Mouse (Mus musculus): Measurements from ENCODE around the gene Larp7. TPM values are rescaled to one million over a fixed set of nuclear protein-coding genes. Genes with fewer than 3 reads are reported as not detected.

Larp7 gene
- total RNA-seq (2018; cell fraction: chromatin; rRNA removed): 10 to 100 TPM in 23 of 26 experiments, 1 to 10 TPM in 3; 8.9 to 24.2 (median 16.2) TPM
- 10 to 100 TPM; 16.3 to 22.5 (median 18.6) TPM for total RNA-seq (2018; cell fraction: cytosol; rRNA removed)
- total RNA-seq (2018; cell fraction: nucleus; rRNA removed): 10 to 100 TPM in 21 of 26 experiments, 1 to 10 TPM in 5; 8.6 to 19.2 (median 12.1) TPM
- 19.8 to 36.7 TPM (median 31.5 TPM) in 3 replicates for polyA plus RNA-seq (2018)

- peak within 1 kb of the TSS; percentile 84 for H3K4me3 ChIP-seq (ENCODE audit: inconsistent target)
- H3K79me2 ChIP-seq (ENCODE audit: inconsistent target): peaks cover 63% of the 10 kb centered on the region
- H3K36me3 ChIP-seq (ENCODE audit: inconsistent target): no peaks in the 10 kb centered on the region
- peak within 1 kb of the TSS; percentile 80 for H3K27ac ChIP-seq
- under 1% methylated on average over 73 of the region's 73 CpGs for WGBS (ENCODE audit: missing documents)
Observed at GRCm38 (mm10) chr3:127552973-127553719, at the start of gene Larp7, which contains the start of gene Zgrf1. Gene Larp7 (minus strand): TSS chr3:127553349. Gene Zgrf1 (plus strand): TSS chr3:127553489.

GRCm38 (mm10) chr3:127597136-127597535 is 44.0 kb upstream of the Larp7 start:
- Histone ChIP-seq H3K36me3 (ENCODE audit: inconsistent target) (no peaks in the 10 kb centered on the region), H3K4me3 (ENCODE audit: inconsistent target) (no peak overlapping the region), H3K79me2 (ENCODE audit: inconsistent target) (no peaks in the 10 kb centered on the region), H3K27ac (no peak overlapping the region)
- WGBS (ENCODE audit: missing documents): 100% methylated on average over 1 of the region's 1 CpGs

- Histone ChIP-seq H3K4me3 (ENCODE audit: inconsistent target) (no peak overlapping the region), H3K27ac (no peak overlapping the region), H3K79me2 (ENCODE audit: inconsistent target) (no peaks in the 10 kb centered on the region), H3K36me3 (ENCODE audit: inconsistent target) (no peaks in the 10 kb centered on the region)
- 48% methylated on average over 4 of the region's 4 CpGs for WGBS (ENCODE audit: missing documents)
Observed at GRCm38 (mm10) chr3:127572557-127572956, 19.4 kb upstream of the Larp7 start.

- Histone ChIP-seq H3K27ac (no peak overlapping the region), H3K36me3 (ENCODE audit: inconsistent target) (no peaks in the 10 kb centered on the region), H3K4me3 (ENCODE audit: inconsistent target) (no peak overlapping the region), H3K79me2 (ENCODE audit: inconsistent target) (no peaks in the 10 kb centered on the region)
- WGBS (ENCODE audit: missing documents): 81% methylated on average over 2 of the region's 3 CpGs
Observed at GRCm38 (mm10) chr3:127565129-127565528, 12.0 kb upstream of the Larp7 start.

- 98% methylated on average over 4 of the region's 4 CpGs for WGBS (ENCODE audit: missing documents)
- H3K4me3 ChIP-seq (ENCODE audit: inconsistent target): no peak overlapping the region
- no peaks in the 10 kb centered on the region for H3K79me2 ChIP-seq (ENCODE audit: inconsistent target)
- no peaks in the 10 kb centered on the region for H3K36me3 ChIP-seq (ENCODE audit: inconsistent target)
- H3K27ac ChIP-seq: no peak overlapping the region
Observed at GRCm38 (mm10) chr3:127562974-127563373, 9.8 kb upstream of the Larp7 start.

GRCm38 (mm10) chr3:127558201-127558600 is 5.1 kb upstream of the Larp7 start:
- Histone ChIP-seq H3K27ac (no peak overlapping the region), H3K36me3 (ENCODE audit: inconsistent target) (no peaks in the 10 kb centered on the region), H3K4me3 (ENCODE audit: inconsistent target) (no peak overlapping the region), H3K79me2 (ENCODE audit: inconsistent target) (peaks cover 27% of the 10 kb centered on the region)

- 70% methylated on average over 5 of the region's 5 CpGs for WGBS (ENCODE audit: missing documents)
Observed at GRCm38 (mm10) chr3:127554723-127555122, 1.6 kb upstream of the Larp7 start.

GRCm38 (mm10) chr3:127553720-127554043 is 533 bp upstream of the Larp7 start:
- H3K27ac ChIP-seq: peak overlapping the region; percentile 36
- H3K79me2 ChIP-seq (ENCODE audit: inconsistent target): peaks cover 63% of the 10 kb centered on the region
- H3K36me3 ChIP-seq (ENCODE audit: inconsistent target): no peaks in the 10 kb centered on the region
- WGBS (ENCODE audit: missing documents): 0% methylated on average over 4 of the region's 4 CpGs
- H3K4me3 ChIP-seq (ENCODE audit: inconsistent target): peak overlapping the region; percentile 84

More at GRCm38 (mm10) chr3:127554723-127555122, 1.6 kb upstream of the Larp7 start:
- H3K27ac ChIP-seq: no peak overlapping the region
- H3K79me2 ChIP-seq (ENCODE audit: inconsistent target): peaks cover 54% of the 10 kb centered on the region
- no peaks in the 10 kb centered on the region for H3K36me3 ChIP-seq (ENCODE audit: inconsistent target)
- peak overlapping the region; percentile 84 for H3K4me3 ChIP-seq (ENCODE audit: inconsistent target)

GRCm38 (mm10) chr3:127552434-127552972 is 646 bp downstream of the Larp7 start:
- Histone ChIP-seq H3K79me2 (ENCODE audit: inconsistent target) (peaks cover 63% of the 10 kb centered on the region), H3K4me3 (ENCODE audit: inconsistent target) (peak overlapping the region; percentile 84), H3K36me3 (ENCODE audit: inconsistent target) (no peaks in the 10 kb centered on the region), H3K27ac (peak overlapping the region; percentile 41)
- 4% methylated on average over 13 of the region's 13 CpGs for WGBS (ENCODE audit: missing documents)

GRCm38 (mm10) chr3:127547882-127548281 is 5.3 kb downstream of the Larp7 start:
- H3K36me3 ChIP-seq (ENCODE audit: inconsistent target): peaks cover 14% of the 10 kb centered on the region; the same call in 1 of the 2 replicates
- no peak overlapping the region for H3K4me3 ChIP-seq (ENCODE audit: inconsistent target)
- peaks cover 36% of the 10 kb centered on the region for H3K79me2 ChIP-seq (ENCODE audit: inconsistent target)
- WGBS (ENCODE audit: missing documents): 92% methylated on average over 2 of the region's 5 CpGs
- no peak overlapping the region for H3K27ac ChIP-seq

- H3K79me2 ChIP-seq (ENCODE audit: inconsistent target): peaks cover 9% of the 10 kb centered on the region; the same call in 1 of the 2 replicates
- 91% methylated on average over 5 of the region's 5 CpGs for WGBS (ENCODE audit: missing documents)
- H3K27ac ChIP-seq: no peak overlapping the region
- peaks cover 19% of the 10 kb centered on the region; the same call in 1 of the 2 replicates for H3K36me3 ChIP-seq (ENCODE audit: inconsistent target)
- H3K4me3 ChIP-seq (ENCODE audit: inconsistent target): no peak overlapping the region
Observed at GRCm38 (mm10) chr3:127544610-127545121, 8.5 kb downstream of the Larp7 start.

- Histone ChIP-seq H3K79me2 (ENCODE audit: inconsistent target) (peaks cover 2% of the 10 kb centered on the region; the same call in 1 of the 2 replicates), H3K36me3 (ENCODE audit: inconsistent target) (peaks cover 19% of the 10 kb centered on the region; the same call in 1 of the 2 replicates), H3K4me3 (ENCODE audit: inconsistent target) (no peak overlapping the region), H3K27ac (no peak overlapping the region)
- WGBS (ENCODE audit: missing documents): 100% methylated on average over 4 of the region's 4 CpGs
Observed at GRCm38 (mm10) chr3:127543976-127544375, 9.2 kb downstream of the Larp7 start.

GRCm38 (mm10) chr3:127539193-127539592 is 14.0 kb downstream of the Larp7 start:
- WGBS (ENCODE audit: missing documents): 92% methylated on average over 6 of the region's 6 CpGs
- H3K79me2 ChIP-seq (ENCODE audit: inconsistent target): no peaks in the 10 kb centered on the region
- H3K4me3 ChIP-seq (ENCODE audit: inconsistent target): no peak overlapping the region
- no peak overlapping the region for H3K27ac ChIP-seq
- H3K36me3 ChIP-seq (ENCODE audit: inconsistent target): 0 out of 2 replicates have a peak, but pooled peaks cover 9% of the 10 kb centered on the region

GRCm38 (mm10) chr3:127530293-127530692 is 22.9 kb downstream of the Larp7 start:
- Histone ChIP-seq H3K79me2 (ENCODE audit: inconsistent target) (no peaks in the 10 kb centered on the region), H3K27ac (no peak overlapping the region), H3K36me3 (ENCODE audit: inconsistent target) (no peaks in the 10 kb centered on the region), H3K4me3 (ENCODE audit: inconsistent target) (no peak overlapping the region)
- WGBS (ENCODE audit: missing documents): 52% methylated on average over 4 of the region's 4 CpGs

- no peak overlapping the region for H3K27ac ChIP-seq
- no peaks in the 10 kb centered on the region for H3K79me2 ChIP-seq (ENCODE audit: inconsistent target)
- H3K36me3 ChIP-seq (ENCODE audit: inconsistent target): no peaks in the 10 kb centered on the region
- 85% methylated on average over 3 of the region's 4 CpGs for WGBS (ENCODE audit: missing documents)
- no peak overlapping the region for H3K4me3 ChIP-seq (ENCODE audit: inconsistent target)
Observed at GRCm38 (mm10) chr3:127529824-127530223, 23.3 kb downstream of the Larp7 start.
